Mouse (Mus musculus) heart, adult 2 months (tissue): ENCODE measurements around the gene Ralgps1. TPM values are rescaled to one million over a fixed set of nuclear protein-coding genes. Genes with fewer than 3 reads are reported as not detected.
A peak's percentile ranks its signal among the peaks of the same experiment; 100 is the strongest.
"Not testable (repeated sequence)": the region's sequence is repeated elsewhere in the genome, so short reads cannot be mapped to it uniquely, and the experiment has no call there.

Experiments used
- DNase-seq, 2 experiments: peaks; one replicate each; pipeline ENCODE4 v3.0.0; 2021
- H3K27ac ChIP-seq: fragments of 200-600 bp; 2 replicates; pipeline ENCODE4 v1.8.1; 2022
- H3K27me3 ChIP-seq: fragments of 200-500 bp; 2 replicates; pipeline ENCODE4 v1.6.1; 2012; ENCODE audit warnings: mild to moderate bottlenecking, low read length, inconsistent platforms, mixed read lengths; ENCODE audit not compliant: control insufficient read depth, insufficient read depth
- H3K36me3 ChIP-seq: fragments of 200-500 bp; 2 replicates; pipeline ENCODE4 v1.6.1; 2012; ENCODE audit warnings: low read length, inconsistent platforms; ENCODE audit not compliant: control insufficient read depth, insufficient read depth
- H3K4me1 ChIP-seq: fragments of 200-500 bp; 2 replicates; pipeline ENCODE4 v1.6.1; 2011; ENCODE audit warnings: low read length; ENCODE audit not compliant: control insufficient read depth, insufficient read depth
- H3K4me3 ChIP-seq: fragments of 200-600 bp; 2 replicates; pipeline ENCODE4 v1.8.1; 2022
- H3K79me2 ChIP-seq: fragments of 200-500 bp; replicated peaks from 2 replicates; pipeline ENCODE4 v1.6.1; 2012; ENCODE audit warnings: mild to moderate bottlenecking, inconsistent platforms, low read length, moderate library complexity, mixed read lengths; ENCODE audit not compliant: control insufficient read depth, insufficient read depth
- H3K9ac ChIP-seq: fragments of 200-500 bp; 2 replicates; pipeline ENCODE4 v1.6.1; 2012; ENCODE audit warnings: low read depth, mild to moderate bottlenecking, control low read depth, inconsistent platforms, low read length, mixed read lengths
- CTCF ChIP-seq: fragments of 200-600 bp; IDR thresholded peaks from 2 replicates; pipeline ENCODE4 v1.8.1; 2022; ENCODE audit warnings: antibody characterized with exemption, mild to moderate bottlenecking, moderate library complexity
- EP300 ChIP-seq: fragments of 200-500 bp; IDR thresholded peaks from 2 replicates; pipeline ENCODE4 v1.6.1; 2011; ENCODE audit warnings: low read depth, low read length, control low read depth; ENCODE audit not compliant: insufficient read depth
- POLR2A ChIP-seq: fragments of 200-500 bp; IDR thresholded peaks from 2 replicates; pipeline ENCODE4 v1.6.1; 2011; ENCODE audit warnings: mild to moderate bottlenecking, low read depth, low read length, control low read depth; ENCODE audit not compliant: insufficient read depth
- WGBS: fragments of 180-500 bp; shearing (Covaris S2); methylation state at CpG from one replicate; pipeline ENCODE4 v1.1.7; 2018; 5-methylcytosine and 5-hydroxymethylcytosine counted together
- intact Hi-C: fragments of 180-260 bp; cut with DNase I; formaldehyde crosslinking; loops from one replicate; pipeline ENCODE4 v1.15.1; 2025
- polyA plus RNA-seq: library from polyadenylated mRNA; depleted of rRNA; stranded (reverse); fragments of >200 nt; gene quantifications from 2 replicates; pipeline ENCODE4 v1.2.3, GENCODE M21; 2012
- total RNA-seq, 2 experiments: library from RNA; stranded (reverse); gene quantifications; 2 replicates each; pipeline ENCODE4 v1.2.3; 2021

Ralgps1 gene
- total and polyA plus RNA-seq, 3 experiments: 3.8 to 5.3 (median 4.9) TPM

DNA sequence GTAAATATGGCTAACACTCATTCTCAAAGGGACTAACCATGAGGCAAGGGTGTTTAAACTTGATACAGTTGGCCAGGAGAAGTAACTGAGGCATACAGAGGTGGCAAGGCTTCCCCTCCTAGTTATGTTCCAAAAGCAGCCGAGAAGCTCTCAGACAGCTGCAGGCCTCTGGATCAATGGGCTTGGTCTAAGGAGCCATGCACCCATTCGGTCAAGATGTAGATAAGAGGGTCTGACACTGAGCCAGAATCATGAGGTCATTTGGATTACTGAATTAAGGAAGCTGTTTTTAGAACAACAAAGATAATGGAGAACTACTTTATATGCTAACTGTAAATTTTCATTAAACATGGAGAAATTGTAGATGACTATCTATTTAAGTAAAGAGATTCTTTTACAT is 244.0 kb downstream of the Ralgps1 start:
- no peak for TF ChIP-seq EP300
- no peak for TF ChIP-seq POLR2A
- TF ChIP-seq CTCF: no peak
- Histone ChIP-seq H3K36me3 (no peaks in the 10 kb centered on the region), H3K27ac (no peak overlapping the region), H3K4me3 (no peak overlapping the region), H3K79me2 (no peaks in the 10 kb centered on the region), H3K9ac (no peak overlapping the region), H3K4me1 (0 out of 2 replicates have a peak, but pooled peaks cover 3% of the 10 kb centered on the region), H3K27me3 (no peaks in the 10 kb centered on the region)
- peak in 1 of 2 experiments; percentile 13 for DNase-seq
- 33% methylated on average over 2 of the region's 2 CpGs for WGBS
- intact Hi-C loops: no loop called here

DNA sequence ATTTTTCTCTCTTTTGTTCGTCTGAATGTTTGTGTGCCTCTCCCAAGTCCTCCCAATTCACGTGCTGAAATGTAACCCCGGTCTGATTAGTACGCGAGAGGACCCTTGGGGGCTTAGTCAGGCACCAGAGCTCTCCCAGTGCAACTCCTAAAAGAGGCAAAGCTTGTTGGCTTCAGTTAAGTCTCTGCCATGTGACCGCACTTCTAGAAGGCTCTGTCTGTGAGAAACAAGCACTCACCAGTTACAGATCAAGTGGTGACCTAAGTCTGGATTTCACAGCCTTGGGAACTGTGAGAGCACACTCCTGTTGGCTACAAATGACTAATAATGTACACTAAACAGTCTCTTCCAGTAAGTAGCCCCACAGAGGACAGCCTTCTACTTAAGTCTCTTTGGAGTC is 248.4 kb downstream of the Ralgps1 start:
- Histone ChIP-seq H3K4me1 (no peaks in the 10 kb centered on the region), H3K27ac (no peak overlapping the region), H3K79me2 (no peaks in the 10 kb centered on the region), H3K4me3 (no peak overlapping the region), H3K27me3 (no peaks in the 10 kb centered on the region), H3K9ac (no peak overlapping the region), H3K36me3 (no peaks in the 10 kb centered on the region)
- intact Hi-C loops: no loop called here
- TF ChIP-seq CTCF: no peak
- TF ChIP-seq POLR2A: no peak
- TF ChIP-seq EP300: no peak
- DNase-seq: peak in 1 of 2 experiments; percentile 10
- 70% methylated on average over 6 of the region's 6 CpGs for WGBS

- H3K4me3 ChIP-seq: no peak overlapping the region
- intact Hi-C loops: no loop called here
- DNase-seq: no peak
- H3K27me3 ChIP-seq: no peaks in the 10 kb centered on the region
- no peak for TF ChIP-seq POLR2A
- no peak for TF ChIP-seq EP300
- TF ChIP-seq CTCF: no peak
- WGBS: 81% methylated on average over 8 of the region's 8 CpGs
- no peak overlapping the region for H3K9ac ChIP-seq
- H3K36me3 ChIP-seq: no peaks in the 10 kb centered on the region
- no peaks in the 10 kb centered on the region for H3K4me1 ChIP-seq
- no peaks in the 10 kb centered on the region for H3K79me2 ChIP-seq
- no peak overlapping the region for H3K27ac ChIP-seq
These were observed 270.8 kb downstream of the Ralgps1 start for GRCm38 (mm10) chr2:33100536-33100935.

DNA sequence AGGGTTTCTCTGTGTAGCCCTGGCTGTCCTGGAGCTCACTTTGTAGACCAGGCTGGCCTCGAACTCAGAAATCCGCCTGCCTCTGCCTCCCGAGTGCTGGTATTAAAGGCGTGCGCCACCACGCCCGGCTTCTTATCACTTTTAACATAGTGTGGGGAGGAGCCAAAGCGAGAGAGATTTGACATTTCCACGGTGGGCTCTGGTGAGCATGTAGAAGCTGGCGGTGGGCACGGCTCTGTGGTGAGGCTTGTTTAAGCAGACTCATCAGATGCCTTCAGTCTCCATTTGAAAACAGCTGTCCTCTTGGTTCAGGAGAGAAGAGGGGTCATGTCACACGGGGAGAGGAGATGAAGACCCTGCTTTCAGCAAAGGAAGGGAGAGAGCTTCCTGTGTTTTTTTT is 274.0 kb downstream of the Ralgps1 start:
- H3K36me3 ChIP-seq, H3K4me3 ChIP-seq, H3K27me3 ChIP-seq, H3K4me1 ChIP-seq, H3K79me2 ChIP-seq, intact Hi-C loops, DNase-seq, H3K27ac ChIP-seq, H3K9ac ChIP-seq: not testable (repeated sequence)
- WGBS: 87% methylated on average over 12 of the region's 12 CpGs

DNA sequence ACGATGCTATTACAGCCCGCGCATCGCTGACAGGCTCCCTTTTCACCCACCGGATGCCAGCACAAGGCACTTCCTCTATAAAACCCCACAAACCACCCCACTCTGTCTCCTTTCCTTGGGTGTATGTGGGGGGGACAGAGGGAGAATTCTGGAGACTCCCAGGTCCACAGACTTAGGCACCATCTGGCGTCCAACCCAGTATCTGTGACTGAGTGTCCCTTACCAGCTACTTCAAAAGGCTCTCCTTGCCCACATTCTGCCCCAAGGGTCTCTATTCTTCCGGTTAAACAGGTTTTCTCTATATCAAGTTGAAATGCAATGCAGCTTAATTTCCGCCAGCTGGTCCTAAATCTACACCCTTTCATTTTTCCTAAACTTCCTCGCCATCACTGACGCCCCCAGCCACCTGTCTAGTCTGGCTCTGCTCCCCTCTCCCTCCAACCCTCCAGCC is 276.0 kb downstream of the Ralgps1 start:
- Histone ChIP-seq H3K27me3 (no peaks in the 10 kb centered on the region), H3K79me2 (no peaks in the 10 kb centered on the region), H3K4me3 (no peak overlapping the region), H3K36me3 (no peaks in the 10 kb centered on the region), H3K4me1 (peaks cover 1% of the 10 kb centered on the region; the same call in 1 of the 2 replicates), H3K9ac (no peak overlapping the region), H3K27ac (no peak overlapping the region)
- 76% methylated on average over 10 of the region's 10 CpGs for WGBS
- no peak for DNase-seq
- intact Hi-C loops: no loop called here
- TF ChIP-seq EP300 (no peak), CTCF (no peak), POLR2A (no peak)

DNA sequence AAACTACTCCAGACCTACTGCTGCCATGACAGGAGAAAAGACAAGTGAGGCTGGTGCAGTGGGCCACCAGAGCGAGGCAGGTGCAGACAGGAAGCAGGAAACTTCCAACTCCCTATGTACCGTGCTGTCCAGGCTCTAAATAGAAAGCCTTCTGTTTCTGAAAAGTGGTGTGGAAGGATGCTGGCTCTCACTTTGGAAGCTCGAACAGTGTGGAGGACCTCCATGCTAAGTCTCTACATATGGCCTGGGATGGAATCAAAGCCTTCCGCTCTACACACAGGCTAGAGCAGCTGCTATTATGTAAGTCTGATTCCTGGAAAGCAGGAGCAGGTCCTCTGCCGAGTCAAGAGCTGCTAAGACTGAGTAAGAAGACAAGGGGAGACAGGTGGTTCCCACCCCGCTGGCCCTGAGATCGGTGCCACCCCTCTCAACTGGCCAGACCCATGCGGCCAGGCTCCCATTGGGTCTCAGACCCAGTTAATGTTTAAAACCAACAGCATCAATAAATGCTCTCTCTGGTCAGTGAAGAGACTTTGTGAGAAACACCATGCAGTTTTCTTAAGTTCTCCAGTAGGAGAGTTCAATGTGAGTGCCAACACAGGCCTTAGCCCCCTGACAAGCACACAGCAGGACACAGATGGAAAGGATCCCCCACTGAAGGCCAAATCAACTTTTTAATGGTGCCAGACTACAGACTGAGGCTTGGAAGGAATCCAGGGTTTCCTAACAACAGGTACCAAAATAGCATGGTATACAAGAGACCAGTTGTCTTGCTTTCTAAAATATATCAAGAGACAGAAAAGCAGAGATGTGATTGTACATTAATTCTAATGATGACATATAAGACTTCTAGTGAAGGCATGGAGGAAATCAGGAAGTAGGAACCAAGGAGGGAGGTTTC is 280.4 kb downstream of the Ralgps1 start:
- TF ChIP-seq CTCF: no peak
- DNase-seq: no peak
- peaks cover 1% of the 10 kb centered on the region; the same call in 1 of the 2 replicates for H3K4me1 ChIP-seq
- no peaks in the 10 kb centered on the region for H3K27me3 ChIP-seq
- H3K9ac ChIP-seq: no peak overlapping the region
- no peaks in the 10 kb centered on the region for H3K79me2 ChIP-seq
- H3K27ac ChIP-seq: no peak overlapping the region
- WGBS: 65% methylated on average over 8 of the region's 8 CpGs
- no peaks in the 10 kb centered on the region for H3K36me3 ChIP-seq
- intact Hi-C loops: no loop called here
- no peak overlapping the region for H3K4me3 ChIP-seq

GRCm38 (mm10) chr2:33090033-33090400 is 281.3 kb downstream of the Ralgps1 start:
- H3K4me3 ChIP-seq, H3K4me1 ChIP-seq, intact Hi-C loops, H3K9ac ChIP-seq, H3K27me3 ChIP-seq, H3K36me3 ChIP-seq, DNase-seq, H3K27ac ChIP-seq, H3K79me2 ChIP-seq: not testable (repeated sequence)
- 23% methylated on average over 1 of the region's 1 CpGs for WGBS
